Mouse (Mus musculus) neutrophil, adult 59 days (primary cell): ENCODE results near the gene A630095E13Rik. TPM values are rescaled to one million over a fixed set of nuclear protein-coding genes. Genes with fewer than 3 reads are reported as not detected.

Source experiments
- total RNA-seq, 2 experiments: library from RNA; stranded (reverse); gene quantifications; 1 replicate in 1 of 2; 2 replicates in 1 of 2; pipeline ENCODE4 v1.2.4; 2023

The A630095E13Rik gene
- not detected for total RNA-seq

DNA sequence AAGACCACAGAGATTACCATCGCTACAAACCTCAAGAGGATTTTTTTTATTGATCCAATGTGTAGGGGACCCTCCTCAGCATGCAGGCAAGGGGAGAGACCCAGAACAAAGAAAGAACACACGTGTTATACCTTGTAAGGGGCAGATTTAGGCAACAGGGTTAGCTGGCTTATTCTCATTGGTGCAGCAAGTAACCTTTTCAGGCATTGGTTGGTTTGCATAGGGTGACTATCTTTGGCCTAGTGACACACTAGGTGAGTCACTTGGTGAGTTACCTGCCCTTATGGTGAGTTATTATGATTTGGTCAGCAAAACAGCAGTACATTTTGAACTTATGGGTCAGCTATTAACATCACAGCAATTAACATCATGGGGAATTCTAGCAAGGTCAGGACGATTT is at the start of gene A630095E13Rik:
Gene A630095E13Rik, minus strand, starts transcription at position 101 of the 400 bp plus-strand sequence.

DNA sequence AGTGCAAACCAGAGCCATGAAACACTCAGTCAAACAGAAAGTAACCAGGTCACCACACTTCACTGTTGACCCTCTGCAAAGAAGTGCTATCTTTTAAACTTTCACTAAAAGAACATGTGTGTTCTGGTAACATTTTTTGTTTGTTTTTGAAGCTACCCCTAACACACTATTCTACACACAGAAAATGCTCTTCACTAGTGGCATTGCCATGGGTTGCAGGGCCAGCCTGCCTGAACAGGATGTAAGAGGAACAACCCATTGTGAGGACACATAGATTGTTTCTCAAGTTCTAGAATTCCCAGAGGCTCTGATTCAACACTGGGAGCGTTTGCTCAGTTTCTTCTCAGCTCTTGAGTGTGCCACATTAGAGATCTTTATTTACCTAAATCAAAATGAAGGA is 49.7 kb upstream of the A630095E13Rik start, which contains the start of gene Acrv1:
Gene Acrv1, plus strand, starts transcription at position 301 of the 400 bp plus-strand sequence.

Other genes with a start within 250 kb of the A630095E13Rik start
- not detected for gene Gm7257, start 211.5 kb downstream of the A630095E13Rik start, total RNA-seq
- gene Gm9513, start 167.7 kb downstream of the A630095E13Rik start, total RNA-seq: not detected
- not detected for gene Gm5615, start 101.4 kb downstream of the A630095E13Rik start, total RNA-seq
- gene Gm17689, start 60.7 kb downstream of the A630095E13Rik start, total RNA-seq: not detected
- not detected for gene Acrv1, start 49.8 kb upstream of the A630095E13Rik start, total RNA-seq
- gene Chek1, start 83.7 kb upstream of the A630095E13Rik start, total RNA-seq: 10 to 100 TPM in 1 of 2 experiments, 1 to 10 TPM in 1; 9.6 to 12.6 TPM
- 100 to 1,000 TPM; 130 to 132 TPM for gene Stt3a, start 124.3 kb upstream of the A630095E13Rik start, total RNA-seq
- 10 to 100 TPM; 21.5 to 24.8 TPM for gene Ei24, start 154.0 kb upstream of the A630095E13Rik start, total RNA-seq
- not detected for gene Fez1, start 178.5 kb upstream of the A630095E13Rik start, total RNA-seq